ENCODE assay signal across 18 mouse cellular contexts in the genomic region with DNA sequence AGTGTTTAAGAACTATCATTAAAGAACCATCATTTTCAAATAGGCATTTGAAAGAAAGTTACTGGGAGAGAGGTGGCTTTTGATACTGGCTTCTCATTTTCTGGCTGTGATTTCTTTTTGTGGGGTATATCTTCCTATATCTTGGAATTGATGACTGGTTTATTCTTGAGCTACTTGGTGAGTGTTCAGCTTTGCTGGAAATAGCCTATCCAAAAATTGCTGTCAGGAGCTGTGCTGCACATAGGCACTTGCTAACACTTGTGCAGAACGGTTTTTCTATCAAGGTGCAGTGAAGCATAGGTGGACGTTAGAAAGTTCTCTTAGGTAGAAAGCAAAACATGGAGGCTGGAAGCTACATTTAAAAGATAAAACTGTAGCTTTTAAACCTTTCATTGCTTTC.
DNase-seq lines count a peak whose midpoint lies in the region; ATAC-seq lines count a peak whose summit lies in the region.
"Had no signal": no experiment of that assay in that cellular context is flagged by ENCODE, and none has a peak within 500 bp of the region (broad histone marks: within the 10 kb centered on the region; RNA-seq: fewer than 3 reads in every experiment).

No protein-coding gene starts in this region.

- DNase-seq in frontal cortex, postnatal 10 days (ENCODE audit: low spot score in 2 of 2): no peak
- DNase-seq in brain, adult 2 months (ENCODE audit: low read depth, low spot score): peak; percentile 38
- DNase-seq in gastrocnemius, postnatal 14 days: no peak
- DNase-seq: adrenal gland, adult 2 months; adrenal gland, adult 8-10 months; adrenal gland, postnatal 10 days; adrenal gland, postnatal 14 days; adrenal gland, postnatal 25 days; adrenal gland, postnatal 36 days; B cell, adult 2 months; cerebellum, adult 11 months; cerebellum, adult 11-12 months; cerebellum, adult 18-20 months; cerebellum, adult 2 months had no signal

- peak; percentile 76; the same call in 1 of the 2 replicates for ATAC-seq in frontal cortex, adult (ENCODE audit: low TSS enrichment)
- ATAC-seq: activated CD4-positive, CD25-positive, alpha-beta regulatory T cell, adult 4 months; CD4-positive, CD25-positive, alpha-beta regulatory T cell, adult 4 months; Patski had no signal

- intact Hi-C loops in gastrocnemius, postnatal 14 days (cut with DNase I; ENCODE audit: low total_unique reads): no loop called here
